Mouse (Mus musculus): ENCODE data around the gene Fam78a. TPM values are rescaled to one million over a fixed set of nuclear protein-coding genes. Genes with fewer than 3 reads are reported as not detected.

Gene Fam78a
- polyA plus RNA-seq, 1 experiment from 2014 or later, result 1.9 TPM

GRCm38 (mm10) chr2:32034206-32034605, 50.5 kb downstream of the Fam78a start:
- Histone ChIP-seq H3K36me3 (peaks cover 94% of the 10 kb centered on the region), H3K9ac (no peak overlapping the region), H3K4me1 (no peaks in the 10 kb centered on the region), H3K4me3 (no peak overlapping the region), H3K4me2 (no peak overlapping the region), H3K9me3 (no peaks in the 10 kb centered on the region), H3K27me3 (no peaks in the 10 kb centered on the region), H3K27ac (no peak overlapping the region)
- 96% methylated on average over 6 of the region's 6 CpGs for WGBS
- ATAC-seq (ENCODE audit: insufficient number of reproducible peaks, insufficient read depth, low FRiP score, low TSS enrichment, low read depth), result no peak

DNA sequence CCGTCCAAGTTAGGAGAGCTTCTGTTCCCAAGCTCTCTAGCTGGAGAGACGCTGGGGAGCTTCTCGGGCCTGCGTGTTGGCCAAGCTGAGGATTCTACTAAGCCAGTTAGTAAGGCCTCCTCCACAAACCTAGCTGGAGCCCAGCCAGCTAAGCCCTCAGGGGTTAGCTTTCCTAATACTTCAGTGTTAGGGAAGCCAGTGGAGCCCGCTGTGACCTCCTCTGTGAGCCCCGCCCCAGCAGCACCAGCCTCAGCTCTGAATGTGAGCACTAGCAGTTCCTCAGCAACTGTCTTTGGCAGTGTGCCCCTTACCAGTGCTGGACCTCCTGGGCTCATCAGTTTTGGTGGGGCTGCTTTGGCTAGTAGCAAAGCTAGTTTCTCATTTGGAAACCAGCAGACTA, 51.2 kb downstream of the Fam78a start:
- Histone ChIP-seq H3K4me2 (no peak overlapping the region), H3K36me3 (peaks cover 92% of the 10 kb centered on the region), H3K9ac (no peak overlapping the region), H3K27me3 (no peaks in the 10 kb centered on the region), H3K4me1 (no peaks in the 10 kb centered on the region), H3K4me3 (no peak overlapping the region), H3K27ac (no peak overlapping the region), H3K9me3 (no peaks in the 10 kb centered on the region)
- no peak for ATAC-seq (ENCODE audit: insufficient number of reproducible peaks, insufficient read depth, low FRiP score, low TSS enrichment, low read depth)
- 88% methylated on average over 6 of the region's 6 CpGs for WGBS

GRCm38 (mm10) chr2:32029636-32030035, 55.0 kb downstream of the Fam78a start:
- no peaks in the 10 kb centered on the region for H3K9me3 ChIP-seq
- peaks cover 89% of the 10 kb centered on the region for H3K36me3 ChIP-seq

DNA sequence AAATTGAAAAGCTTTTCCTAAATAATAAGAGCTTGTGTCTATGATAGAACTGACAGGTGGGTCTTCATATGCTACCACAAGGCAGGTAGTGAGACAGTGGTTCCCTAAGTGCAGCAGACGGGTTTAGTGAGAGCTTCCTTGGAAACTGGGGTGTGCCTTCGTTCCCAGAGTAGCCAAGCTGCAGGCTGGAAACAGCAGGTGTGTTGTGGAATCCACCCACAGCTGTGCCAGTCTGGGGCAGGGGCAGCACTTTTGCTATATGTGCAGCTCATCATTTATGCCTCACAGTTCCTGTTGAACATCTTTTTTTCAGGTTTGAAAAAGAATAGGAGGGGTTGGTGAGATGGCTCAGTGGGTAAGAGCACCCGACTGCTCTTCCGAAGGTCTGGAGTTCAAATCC, 60.3 kb downstream of the Fam78a start:
- H3K4me3 ChIP-seq, result no peak overlapping the region
- H3K9me3 ChIP-seq, result no peaks in the 10 kb centered on the region
- H3K36me3 ChIP-seq, result peaks cover 85% of the 10 kb centered on the region
- 89% methylated on average over 4 of the region's 4 CpGs for WGBS
- H3K27me3 ChIP-seq, result no peaks in the 10 kb centered on the region
- no peak overlapping the region for H3K4me2 ChIP-seq
- H3K9ac ChIP-seq, result no peak overlapping the region
- no peak for ATAC-seq (ENCODE audit: insufficient number of reproducible peaks, insufficient read depth, low FRiP score, low TSS enrichment, low read depth)
- no peaks in the 10 kb centered on the region for H3K4me1 ChIP-seq
- H3K27ac ChIP-seq, result no peak overlapping the region

More at GRCm38 (mm10) chr2:32029636-32030035, 55.0 kb downstream of the Fam78a start:
- no peak overlapping the region for H3K9ac ChIP-seq
- no peaks in the 10 kb centered on the region for H3K4me1 ChIP-seq
- H3K4me3 ChIP-seq, result no peak overlapping the region
- H3K4me2 ChIP-seq, result no peak overlapping the region
- H3K27me3 ChIP-seq, result no peaks in the 10 kb centered on the region
- WGBS, result 80% methylated on average over 3 of the region's 3 CpGs
- no peak overlapping the region for H3K27ac ChIP-seq
- no peak for ATAC-seq (ENCODE audit: insufficient number of reproducible peaks, insufficient read depth, low FRiP score, low TSS enrichment, low read depth)

GRCm38 (mm10) chr2:32020229-32020628, 64.4 kb downstream of the Fam78a start:
- WGBS, result 88% methylated on average over 5 of the region's 5 CpGs

GRCm38 (mm10) chr2:32019704-32020103, 65.0 kb downstream of the Fam78a start:
- WGBS, result 79% methylated on average over 4 of the region's 4 CpGs
- H3K27me3 ChIP-seq, result no peaks in the 10 kb centered on the region
- no peaks in the 10 kb centered on the region for H3K9me3 ChIP-seq
- no peak overlapping the region for H3K4me2 ChIP-seq
- H3K27ac ChIP-seq, result no peak overlapping the region
- H3K36me3 ChIP-seq, result peaks cover 89% of the 10 kb centered on the region
- H3K4me3 ChIP-seq, result no peak overlapping the region
- no peak for ATAC-seq (ENCODE audit: insufficient number of reproducible peaks, insufficient read depth, low FRiP score, low TSS enrichment, low read depth)
- no peaks in the 10 kb centered on the region for H3K4me1 ChIP-seq
- no peak overlapping the region for H3K9ac ChIP-seq

More at GRCm38 (mm10) chr2:32020229-32020628, 64.4 kb downstream of the Fam78a start:
- Histone ChIP-seq H3K4me2 (no peak overlapping the region), H3K4me3 (no peak overlapping the region), H3K9me3 (no peaks in the 10 kb centered on the region), H3K27ac (no peak overlapping the region), H3K4me1 (no peaks in the 10 kb centered on the region), H3K36me3 (peaks cover 88% of the 10 kb centered on the region), H3K9ac (no peak overlapping the region), H3K27me3 (no peaks in the 10 kb centered on the region)
- no peak for ATAC-seq (ENCODE audit: insufficient number of reproducible peaks, insufficient read depth, low FRiP score, low TSS enrichment, low read depth)

GRCm38 (mm10) chr2:32008716-32009115, 75.9 kb downstream of the Fam78a start:
- no peak overlapping the region for H3K9ac ChIP-seq
- H3K36me3 ChIP-seq, result peaks cover 89% of the 10 kb centered on the region
- H3K27ac ChIP-seq, result no peak overlapping the region
- H3K9me3 ChIP-seq, result no peaks in the 10 kb centered on the region
- no peak overlapping the region for H3K4me2 ChIP-seq
- H3K27me3 ChIP-seq, result no peaks in the 10 kb centered on the region
- H3K4me3 ChIP-seq, result no peak overlapping the region
- no peak for ATAC-seq (ENCODE audit: insufficient number of reproducible peaks, insufficient read depth, low FRiP score, low TSS enrichment, low read depth)
- H3K4me1 ChIP-seq, result no peaks in the 10 kb centered on the region
- WGBS, result 88% methylated on average over 11 of the region's 11 CpGs

DNA sequence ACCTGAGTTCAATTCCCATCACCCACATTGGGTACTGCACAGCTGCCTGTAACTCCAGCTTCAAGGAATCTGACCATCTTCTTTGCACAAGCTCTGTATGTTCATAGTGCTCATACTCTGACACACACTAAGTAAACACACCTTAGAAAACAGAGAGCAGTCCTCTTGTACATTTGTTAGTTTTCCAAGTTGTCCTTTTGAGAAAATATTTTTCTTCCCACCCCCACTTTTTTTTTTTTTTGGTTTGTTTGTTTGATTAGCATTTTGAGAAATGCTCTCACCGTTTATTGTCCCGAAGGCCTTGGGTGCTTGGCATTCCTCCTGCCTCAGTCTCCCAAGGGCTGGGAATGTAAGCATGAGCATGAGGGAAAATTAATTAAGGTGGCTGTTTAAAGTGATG, 76.3 kb downstream of the Fam78a start:
- Histone ChIP-seq H3K36me3 (peaks cover 89% of the 10 kb centered on the region), H3K27me3 (no peaks in the 10 kb centered on the region), H3K9me3 (no peaks in the 10 kb centered on the region), H3K4me1 (no peaks in the 10 kb centered on the region), H3K27ac (no peak overlapping the region), H3K4me3 (no peak overlapping the region), H3K4me2 (no peak overlapping the region), H3K9ac (no peak overlapping the region)
- 88% methylated on average over 2 of the region's 2 CpGs for WGBS
- ATAC-seq (ENCODE audit: insufficient number of reproducible peaks, insufficient read depth, low FRiP score, low TSS enrichment, low read depth), result no peak

Small RNAs within 50 kb of the gene (microRNA-seq; reads per million reads assigned to microRNA genes)
- gene Mir7674, result not detected

Other genes starting within 250 kb of the Fam78a start
- gene Fibcd1, start 238.9 kb downstream of the Fam78a start, polyA plus RNA-seq (2015; fragmentation: Nextera tagmentation; extraction: Ambion mirVana), result 0.55 and 0.83 TPM in 2 replicates
- gene Lamc3, start 197.6 kb downstream of the Fam78a start, polyA plus RNA-seq (2015; fragmentation: Nextera tagmentation; extraction: Ambion mirVana), result 2.6 and 3.9 TPM in 2 replicates
- gene Aif1l, start 134.7 kb downstream of the Fam78a start, polyA plus RNA-seq (2015; fragmentation: Nextera tagmentation; extraction: Ambion mirVana), result 45.9 and 46.4 TPM in 2 replicates
- 115 and 118 TPM in 2 replicates for gene Nup214, start 110.4 kb downstream of the Fam78a start, polyA plus RNA-seq (2015; fragmentation: Nextera tagmentation; extraction: Ambion mirVana)
- 5.7 and 6.2 TPM in 2 replicates for gene Plpp7, start 10.7 kb upstream of the Fam78a start, polyA plus RNA-seq (2015; fragmentation: Nextera tagmentation; extraction: Ambion mirVana)
- gene Prrc2b, start 66.2 kb upstream of the Fam78a start, polyA plus RNA-seq (2015; fragmentation: Nextera tagmentation; extraction: Ambion mirVana), result 44.8 and 57.7 TPM in 2 replicates
- gene Pomt1, start 151.7 kb upstream of the Fam78a start, polyA plus RNA-seq (2015; fragmentation: Nextera tagmentation; extraction: Ambion mirVana), result 25.1 and 31.3 TPM in 2 replicates
- gene Uck1, start 175.3 kb upstream of the Fam78a start, polyA plus RNA-seq (2015; fragmentation: Nextera tagmentation; extraction: Ambion mirVana), result 68.9 and 69.4 TPM in 2 replicates
- 25.6 and 31.2 TPM in 2 replicates for gene Golga2, start 202.5 kb upstream of the Fam78a start, polyA plus RNA-seq (2015; fragmentation: Nextera tagmentation; extraction: Ambion mirVana)
- gene Swi5, start 203.2 kb upstream of the Fam78a start, polyA plus RNA-seq (2015; fragmentation: Nextera tagmentation; extraction: Ambion mirVana), result 497 and 538 TPM in 2 replicates

Measured in embryonic facial prominence, embryonic 13.5 days (tissue).